Mouse (Mus musculus): ENCODE data around the gene Gm10309.

The Gm10309 gene

DNA sequence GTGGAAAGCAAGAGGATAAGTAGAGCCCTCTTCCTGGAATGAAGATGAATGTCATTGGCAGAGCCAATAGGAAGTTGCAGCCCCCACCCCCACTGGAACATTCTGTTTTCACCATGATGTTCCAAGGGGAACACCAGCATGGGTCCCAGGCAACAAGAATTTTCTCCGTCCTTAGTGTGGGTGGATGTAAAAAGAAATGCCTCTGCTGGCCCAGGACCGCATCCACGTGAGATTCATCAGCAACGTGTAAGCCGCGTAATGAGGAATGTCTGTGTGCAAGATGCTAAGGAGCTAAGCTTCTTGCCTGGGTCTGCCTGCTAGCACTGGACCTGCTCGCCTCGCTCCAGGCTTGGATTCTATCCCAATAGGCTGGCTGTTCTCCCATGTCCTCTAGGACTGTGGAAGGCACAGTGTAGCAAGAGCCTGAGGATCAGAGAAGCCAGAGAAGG, at the start of gene Gm10309:
Gm10309 (minus strand) TSS at position 50 of the 449 bp plus-strand sequence.
- no peak for DNase-seq (ENCODE audit: low spot score)

DNA sequence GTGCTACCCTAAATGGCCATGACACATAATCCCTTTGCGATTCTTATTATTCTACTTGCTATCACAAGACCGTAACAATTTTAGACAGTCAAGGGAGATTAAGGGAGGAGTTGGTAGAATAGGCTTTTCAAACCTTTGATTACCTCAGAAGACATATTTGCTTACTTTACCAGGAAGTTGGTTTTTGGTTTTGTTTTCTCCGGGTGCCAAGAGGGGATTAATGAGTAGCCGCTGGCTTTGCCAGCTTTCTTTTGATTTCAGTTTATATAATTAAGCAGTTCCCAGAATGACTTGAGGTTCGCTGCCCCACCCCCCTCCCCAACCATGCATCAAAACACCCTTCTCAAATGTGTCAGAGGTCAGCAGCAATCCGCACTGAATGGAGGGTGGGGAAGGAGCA, 47.0 kb upstream of the Gm10309 start:
- no peak for DNase-seq (ENCODE audit: low spot score)

DNA sequence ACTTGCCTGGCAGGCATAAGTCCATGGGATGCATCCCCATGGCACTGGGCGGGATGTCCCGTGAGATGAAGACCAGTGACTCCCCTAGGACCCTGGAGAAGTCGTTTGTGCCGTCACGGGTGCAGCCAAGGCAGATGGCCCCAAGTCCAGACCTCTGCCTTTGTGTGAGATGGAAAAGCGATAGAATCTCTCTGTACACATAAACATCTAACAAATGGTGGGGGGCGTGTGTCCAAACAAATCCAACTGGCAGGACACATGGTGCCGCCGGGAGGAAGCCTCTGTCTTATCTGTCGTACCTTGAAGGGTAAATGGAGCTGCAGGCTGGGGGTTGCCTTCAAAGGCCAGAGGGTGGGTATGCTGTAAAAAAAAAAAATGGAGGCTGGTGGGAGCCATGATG, 46.5 kb upstream of the Gm10309 start:
- no peak for DNase-seq (ENCODE audit: low spot score)

DNA sequence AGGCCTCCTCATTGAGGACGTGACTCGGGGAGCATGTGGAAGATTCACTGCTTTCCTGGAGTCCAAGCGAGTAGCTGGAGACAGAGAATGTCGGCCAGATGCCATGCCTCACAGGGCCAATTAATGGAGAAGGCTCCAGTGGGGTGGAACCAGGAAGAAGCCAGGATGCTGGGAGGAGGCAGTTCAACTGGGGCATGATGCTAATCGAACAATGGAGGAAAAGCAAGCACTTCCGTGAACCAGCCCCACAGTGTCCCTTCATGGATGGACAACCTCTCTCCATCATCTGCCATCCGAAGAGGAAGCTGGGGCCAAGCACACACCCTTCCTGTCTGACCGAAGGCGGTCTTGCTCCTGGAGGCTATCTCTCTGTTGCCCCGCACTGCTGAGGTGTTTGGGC, 44.1 kb upstream of the Gm10309 start:
- no peak for DNase-seq (ENCODE audit: low spot score)

DNA sequence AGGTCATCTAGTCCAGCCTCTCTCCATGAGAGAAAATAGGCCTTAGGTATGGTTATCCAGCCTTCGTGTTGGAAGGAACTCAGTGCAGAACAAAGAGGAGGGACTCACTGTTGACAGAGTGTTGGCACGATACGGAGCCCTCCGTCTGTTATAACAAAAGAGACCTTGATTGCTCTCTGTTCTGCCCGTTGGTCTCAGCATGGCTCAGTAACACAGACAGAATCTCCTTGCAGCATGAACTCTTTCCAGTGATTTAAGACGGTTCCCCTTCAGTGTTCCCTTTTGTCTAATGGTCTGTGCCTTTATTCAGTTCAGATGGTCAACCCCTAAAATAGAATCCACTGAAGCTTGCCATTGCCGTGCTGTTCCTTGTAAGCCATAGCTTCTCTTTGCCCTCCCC, 41.5 kb upstream of the Gm10309 start:
- no peak for DNase-seq (ENCODE audit: low spot score)

DNA sequence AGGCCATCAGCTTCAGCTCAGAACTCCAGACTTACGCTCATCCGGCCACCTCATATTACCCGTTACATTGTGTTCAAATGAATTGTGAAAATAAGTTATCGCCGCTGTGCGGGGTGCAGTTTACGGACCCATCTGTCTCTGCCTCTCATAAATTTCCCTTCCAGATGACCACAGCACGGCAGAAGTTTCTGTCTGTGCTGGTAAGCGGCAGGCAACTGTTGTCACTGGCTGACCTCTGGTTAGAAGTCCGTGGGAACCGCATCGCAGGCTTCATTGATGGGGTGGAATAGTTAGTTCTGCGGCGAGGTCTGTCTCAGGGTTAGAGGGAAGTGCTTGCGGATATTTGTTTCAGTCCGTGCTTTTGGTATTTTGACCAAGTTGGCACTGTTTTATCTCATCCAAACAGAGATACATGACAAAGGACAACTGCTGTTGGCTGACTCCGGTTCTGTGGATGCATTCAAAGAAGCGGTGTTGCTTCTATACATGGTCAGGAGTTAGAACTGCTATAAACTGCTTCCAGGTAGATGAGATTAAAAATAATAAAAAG, 34.9 kb upstream of the Gm10309 start:
- no peak for DNase-seq (ENCODE audit: low spot score)

DNA sequence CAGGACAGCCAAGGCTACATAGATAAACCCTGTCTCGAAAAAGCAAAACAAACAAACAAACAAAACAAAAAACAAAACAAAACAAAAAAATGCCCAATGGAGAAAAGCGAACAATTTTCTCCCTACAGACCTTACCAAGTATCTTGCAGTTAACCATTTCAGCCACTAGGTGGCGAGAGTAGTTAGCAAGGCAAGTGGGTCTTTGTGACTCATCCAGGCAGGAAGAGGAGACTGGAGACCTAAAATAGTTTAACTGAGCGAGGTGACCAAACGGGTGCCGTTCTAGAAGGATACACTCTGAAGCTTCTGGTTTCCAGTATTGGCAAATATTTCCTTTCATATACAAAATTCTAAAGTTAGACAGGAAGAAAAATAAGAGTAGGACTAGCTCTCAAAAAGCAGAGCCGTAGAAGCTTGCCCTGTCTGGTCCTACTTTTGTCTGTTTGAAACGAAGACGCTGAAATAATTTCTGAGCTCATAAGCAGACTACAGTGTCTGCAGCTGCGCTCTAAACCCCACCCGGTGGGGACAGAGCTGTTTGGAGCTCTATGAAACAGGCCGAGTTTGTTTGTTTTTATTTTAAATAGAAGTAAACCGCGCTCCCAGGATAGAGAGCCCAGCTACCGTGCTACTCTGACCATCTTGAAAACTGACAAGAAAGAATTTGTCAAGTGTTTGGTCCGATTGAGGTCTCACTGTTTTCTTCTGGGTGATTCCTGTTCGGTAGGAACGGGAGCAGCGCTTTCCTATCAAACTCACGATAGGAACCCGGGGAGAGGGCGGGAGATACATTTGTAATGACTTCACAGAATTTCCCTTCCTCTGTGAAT, 31.0 kb upstream of the Gm10309 start:
- DNase-seq (ENCODE audit: low spot score), result peak; percentile 72

DNA sequence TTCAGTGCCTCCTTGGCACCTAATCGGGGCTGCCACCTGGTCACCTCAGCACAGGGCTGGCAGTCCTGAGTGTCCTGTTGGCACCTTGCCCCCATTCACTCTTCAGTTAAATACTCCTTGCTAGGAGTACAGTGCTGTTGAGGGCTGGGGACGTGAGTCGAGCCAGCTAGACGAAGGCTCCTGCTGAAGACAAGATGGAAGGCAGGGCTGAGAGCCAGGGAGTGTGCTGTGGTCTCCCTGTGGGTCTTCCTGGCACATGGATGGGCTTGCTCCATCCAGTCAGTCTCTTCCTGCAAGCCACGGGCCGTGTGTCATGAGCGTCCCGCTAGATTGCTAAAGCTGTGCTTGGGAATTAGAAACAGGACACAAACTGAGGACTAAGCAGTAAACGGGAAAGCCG, 30.1 kb upstream of the Gm10309 start:
- DNase-seq (ENCODE audit: low spot score), result no peak

DNA sequence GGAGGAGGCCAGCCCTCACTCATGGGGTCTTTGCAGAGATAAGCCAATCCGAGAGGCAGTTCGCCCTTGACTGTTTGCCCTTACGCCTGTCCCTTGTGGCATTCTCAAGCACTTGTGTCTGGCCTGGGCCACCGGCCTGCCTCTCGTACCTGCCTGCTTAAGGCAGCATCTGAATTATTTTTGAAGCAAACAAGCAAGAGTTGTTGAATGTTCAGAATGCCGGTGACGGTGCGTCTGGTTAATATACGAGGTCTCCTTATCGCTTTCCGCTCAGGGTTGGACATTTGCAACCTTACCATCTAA, 28.5 kb upstream of the Gm10309 start:
- no peak for DNase-seq (ENCODE audit: low spot score)

DNA sequence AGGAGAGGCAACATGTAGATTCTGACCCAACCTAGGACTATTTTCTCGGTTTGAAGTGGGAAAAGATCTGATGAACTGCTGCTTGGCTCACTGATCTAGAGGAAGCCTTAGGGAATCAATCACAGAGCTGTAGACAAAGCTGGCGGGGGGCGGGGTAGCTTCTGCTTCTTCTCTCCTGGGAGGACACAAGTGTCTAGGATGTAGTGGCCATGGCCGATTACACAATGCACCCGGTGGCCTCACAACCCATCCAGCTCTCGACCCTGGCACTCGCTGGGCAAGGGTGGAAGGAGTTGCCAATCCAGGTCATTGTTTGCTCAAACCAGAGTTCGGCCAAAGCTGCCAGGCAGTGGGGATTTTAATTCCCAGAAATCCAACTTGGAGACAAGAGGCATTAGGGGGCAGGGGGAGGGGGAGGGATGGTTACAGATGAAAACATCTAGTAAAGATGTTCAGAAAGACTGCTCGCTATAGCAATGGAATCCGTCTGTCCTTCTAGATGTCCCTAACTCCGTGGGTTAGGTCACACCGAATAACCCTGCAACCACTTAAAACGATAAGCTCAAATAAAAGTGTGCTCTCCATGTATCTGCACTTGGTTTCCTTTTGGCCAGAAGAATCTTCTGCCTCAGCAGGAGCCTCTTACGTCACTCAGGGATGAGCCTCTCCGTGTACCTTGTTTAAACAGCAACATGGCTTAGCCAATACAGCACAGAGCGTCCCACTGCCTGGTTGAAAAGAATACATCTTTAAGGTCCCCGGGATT, 27.9 kb upstream of the Gm10309 start:
- no peak for DNase-seq (ENCODE audit: low spot score)

DNA sequence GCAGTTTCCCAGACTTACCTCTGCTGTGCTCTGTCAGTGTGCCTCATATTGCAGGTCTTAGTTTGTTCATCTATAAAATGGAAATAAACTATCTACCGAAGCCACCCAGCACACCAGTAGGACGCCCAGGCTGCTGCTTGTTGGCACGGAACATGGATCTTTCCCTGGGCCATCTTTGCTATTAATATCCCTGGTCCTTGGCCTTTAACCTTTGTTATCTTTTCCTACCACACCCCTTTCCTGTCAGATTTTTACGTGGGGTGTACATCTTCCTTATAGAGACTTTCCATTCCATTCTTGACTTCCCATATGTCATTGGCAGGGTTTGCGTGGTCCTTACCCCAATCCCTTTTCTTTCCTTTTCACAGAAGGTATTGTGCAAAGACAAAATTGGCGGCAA, 26.2 kb upstream of the Gm10309 start:
- no peak for DNase-seq (ENCODE audit: low spot score)

DNA sequence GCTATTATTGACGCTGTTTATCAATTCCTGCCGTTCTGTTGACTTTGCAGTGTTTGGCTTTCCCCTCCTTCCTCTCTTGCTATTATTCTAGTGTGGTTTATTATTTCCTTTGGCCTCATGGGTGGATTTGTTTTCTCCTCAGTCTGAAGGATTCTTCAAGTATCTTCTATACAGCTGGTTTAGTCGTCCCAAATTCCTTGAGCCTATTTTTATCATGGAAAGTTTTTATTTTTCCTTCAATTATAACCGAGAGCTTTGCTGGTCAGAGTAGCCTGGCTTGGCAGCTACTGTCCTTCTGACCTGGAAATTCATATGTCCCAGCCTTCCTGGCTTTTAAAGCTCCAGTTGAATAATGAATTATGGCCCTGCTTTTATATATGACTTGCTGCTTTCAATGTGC, 24.4 kb upstream of the Gm10309 start:
- DNase-seq (ENCODE audit: low spot score), result no peak

DNA sequence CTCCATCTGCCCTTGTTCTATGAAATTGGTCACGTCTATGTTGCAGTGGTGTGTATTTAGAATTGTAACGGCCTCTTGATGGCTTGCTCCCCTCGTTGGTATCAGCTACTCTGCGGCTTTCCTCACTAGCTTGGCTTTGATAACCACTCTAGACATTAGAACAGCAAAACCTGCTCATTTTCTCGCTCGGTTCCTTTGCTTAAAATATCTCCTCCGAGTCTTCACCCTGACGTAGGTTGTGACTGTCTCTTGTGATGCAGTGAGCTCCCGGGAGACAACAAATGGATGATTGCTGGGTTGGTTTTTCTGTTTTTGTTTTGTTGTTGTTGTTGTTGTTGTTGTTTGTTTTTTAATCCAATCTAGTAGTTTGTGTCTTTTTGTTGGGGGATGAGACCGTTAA, 24.0 kb upstream of the Gm10309 start:
- DNase-seq (ENCODE audit: low spot score), result no peak

DNA sequence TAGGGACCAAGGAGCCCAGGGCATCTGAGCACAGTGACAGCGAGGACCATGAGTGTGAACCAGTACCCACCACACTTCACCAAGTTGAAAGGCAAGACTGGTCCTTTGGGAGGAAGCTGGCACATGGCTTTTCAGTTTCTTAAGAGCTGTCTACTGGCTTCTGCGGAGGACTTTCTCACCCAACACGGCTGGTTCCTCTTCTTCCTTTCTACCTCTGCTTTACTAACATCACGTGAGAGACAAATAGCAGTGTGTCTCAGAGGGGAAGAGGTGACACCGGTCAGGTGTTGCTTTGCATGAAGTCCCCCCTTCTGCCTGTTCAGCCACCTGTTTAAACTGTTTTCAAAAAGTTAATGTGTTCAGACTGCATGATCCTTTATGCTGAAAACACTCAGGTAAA, 22.3 kb upstream of the Gm10309 start:
- no peak for DNase-seq (ENCODE audit: low spot score)

DNA sequence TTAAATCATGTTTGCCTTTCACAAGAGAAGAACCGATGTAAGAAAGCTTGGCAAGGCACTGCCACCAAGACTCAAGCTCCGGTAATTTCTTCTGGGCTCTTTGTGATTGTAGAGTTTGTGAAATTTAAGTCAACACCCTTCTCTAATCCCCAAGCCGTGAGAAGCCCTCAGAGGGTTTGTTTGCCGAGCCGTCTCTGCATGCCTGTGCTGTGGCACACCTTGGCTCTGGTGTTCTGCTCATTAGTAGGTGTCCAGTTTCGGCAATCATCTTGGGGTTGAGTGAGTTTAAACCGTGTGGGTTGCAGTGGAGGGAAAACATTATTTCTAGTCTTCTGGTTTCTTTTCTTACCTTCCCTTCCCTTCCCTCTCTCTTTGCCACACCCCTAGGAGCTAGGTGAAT, 21.0 kb upstream of the Gm10309 start:
- no peak for DNase-seq (ENCODE audit: low spot score)

DNA sequence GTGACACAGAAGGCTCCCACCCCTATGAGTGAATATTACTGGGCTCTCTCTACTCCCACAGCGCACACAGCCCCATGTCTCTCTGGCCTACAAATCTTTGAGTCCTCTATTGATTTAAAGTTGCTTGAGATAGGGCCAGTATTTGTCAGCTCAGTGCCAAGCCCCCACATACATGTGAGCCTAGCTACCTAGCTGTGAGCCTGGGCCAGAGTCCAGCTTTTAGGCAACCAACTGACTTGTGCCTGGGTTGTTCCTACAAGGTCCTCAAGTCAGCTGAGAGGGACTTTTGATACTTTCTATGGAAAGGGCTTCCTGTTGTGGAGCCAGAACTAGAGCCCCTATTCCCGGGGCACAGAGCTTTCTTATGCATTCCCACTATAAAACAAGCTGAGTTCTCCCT, 20.0 kb upstream of the Gm10309 start:
- no peak for DNase-seq (ENCODE audit: low spot score)

DNA sequence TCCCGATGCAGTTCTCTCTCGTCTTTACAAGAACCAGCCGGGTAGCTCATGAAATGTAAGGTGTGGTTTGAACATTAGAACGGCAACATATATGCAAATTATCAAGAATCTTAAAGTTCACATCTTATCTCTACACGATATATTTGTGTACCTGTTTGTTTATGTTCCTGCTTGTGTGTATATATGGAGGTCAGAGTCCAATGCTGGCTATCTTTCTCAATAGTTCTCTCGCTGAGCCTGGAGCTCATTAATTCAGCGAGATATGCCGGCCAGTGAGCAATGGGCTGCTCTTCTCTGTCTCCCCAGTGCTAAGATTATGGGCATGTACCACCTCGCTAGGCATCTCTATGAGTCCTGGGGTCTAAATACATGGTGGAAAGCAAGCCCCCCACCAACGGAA, 18.8 kb upstream of the Gm10309 start:
- no peak for DNase-seq (ENCODE audit: low spot score)

DNA sequence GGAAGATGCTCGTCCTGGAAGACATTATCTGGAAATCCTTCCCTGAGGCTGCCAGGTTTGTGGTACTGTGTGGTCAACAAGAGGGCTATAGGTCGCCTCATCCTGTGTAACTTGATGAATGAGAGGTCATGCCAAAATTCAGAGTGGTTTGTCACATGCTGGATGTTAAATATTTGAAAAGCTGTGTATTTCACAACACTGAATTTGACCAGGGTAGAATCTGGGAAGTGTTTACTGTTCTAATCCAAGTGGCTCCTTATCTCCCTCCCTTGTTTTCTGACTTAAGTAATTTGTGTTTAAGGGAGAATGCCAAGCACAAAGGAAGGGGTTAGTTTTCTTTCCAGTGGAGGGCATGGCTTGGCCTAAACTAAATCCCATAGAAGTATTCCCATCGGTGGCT, 18.3 kb upstream of the Gm10309 start:
- DNase-seq (ENCODE audit: low spot score), result no peak

DNA sequence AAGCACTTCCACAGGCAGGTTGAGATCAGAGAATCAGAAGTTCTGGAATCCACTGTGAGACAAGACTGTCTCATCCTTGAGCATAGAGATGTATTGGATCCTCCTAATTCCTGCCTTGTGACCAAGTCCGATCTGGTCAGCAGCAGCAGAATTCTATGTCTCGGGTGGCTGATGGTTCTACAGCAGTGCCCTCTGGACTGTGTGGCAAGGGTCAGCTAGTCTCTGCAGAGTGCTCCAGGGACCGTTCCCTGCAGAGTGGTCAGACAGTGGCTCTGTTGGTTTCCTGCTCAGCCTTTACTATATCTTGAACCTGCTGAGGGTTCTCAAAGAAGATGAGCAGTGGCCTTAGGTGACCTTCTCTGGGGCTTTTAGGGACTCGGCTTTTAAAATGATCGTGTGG, 17.6 kb upstream of the Gm10309 start:
- no peak for DNase-seq (ENCODE audit: low spot score)

DNA sequence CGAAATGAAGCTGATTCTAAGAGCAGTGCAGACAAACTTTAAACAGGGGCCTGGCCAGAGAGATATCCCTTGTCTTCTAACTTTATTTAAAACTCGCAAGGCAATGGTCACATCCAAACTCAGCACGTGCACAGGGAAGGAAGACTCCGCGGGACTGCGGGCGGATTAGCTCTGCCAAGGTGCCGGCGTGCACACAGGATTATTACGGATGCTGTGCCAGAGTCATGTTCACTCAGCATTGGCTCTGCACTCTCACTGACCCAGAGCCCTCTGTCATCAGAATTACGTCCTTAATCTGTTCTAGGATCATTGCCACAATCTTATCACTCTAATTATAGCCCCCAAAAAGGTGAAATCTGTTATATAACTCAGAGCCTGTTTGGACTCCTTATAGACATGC, 16.2 kb upstream of the Gm10309 start:
- no peak for DNase-seq (ENCODE audit: low spot score)

DNA sequence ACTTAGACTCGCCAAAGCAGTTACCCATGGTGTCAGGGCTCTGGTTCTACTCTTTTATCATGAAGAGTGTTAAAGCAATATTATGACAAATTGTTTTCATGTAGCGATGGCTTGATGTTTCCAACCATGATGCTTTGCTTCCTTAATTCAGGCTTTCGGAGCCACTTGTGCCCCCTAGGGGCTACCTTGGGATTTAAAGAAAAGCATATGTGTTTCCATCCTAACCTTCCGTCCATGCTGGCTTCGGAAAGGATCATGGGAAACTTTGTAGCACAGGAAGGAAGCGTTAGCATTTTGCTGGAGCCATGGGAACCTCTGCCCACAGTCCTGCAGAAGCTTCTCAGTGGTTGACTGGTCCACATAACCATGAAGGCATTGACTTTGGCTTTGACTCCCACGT, 13.6 kb upstream of the Gm10309 start:
- no peak for DNase-seq (ENCODE audit: low spot score)

DNA sequence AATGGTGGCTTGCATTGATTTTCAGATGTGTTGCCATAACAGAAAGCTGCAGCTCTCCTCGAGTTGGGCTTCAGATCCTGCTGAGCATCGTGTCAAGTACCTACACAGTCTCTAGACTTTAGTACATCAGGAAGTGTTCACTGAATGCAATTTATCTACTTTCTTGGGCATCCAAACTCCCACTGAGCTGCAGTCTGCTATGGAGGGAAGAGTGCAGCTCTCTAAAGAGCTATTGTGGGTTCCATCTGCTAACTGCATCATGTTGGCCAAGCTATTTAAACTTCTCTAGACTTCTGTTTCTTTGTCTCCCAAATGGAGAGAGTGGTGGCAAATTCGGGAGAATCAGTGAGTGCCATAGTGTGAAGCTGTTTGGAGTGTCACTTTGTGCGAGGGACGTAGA, 11.6 kb upstream of the Gm10309 start:
- DNase-seq (ENCODE audit: low spot score), result no peak

DNA sequence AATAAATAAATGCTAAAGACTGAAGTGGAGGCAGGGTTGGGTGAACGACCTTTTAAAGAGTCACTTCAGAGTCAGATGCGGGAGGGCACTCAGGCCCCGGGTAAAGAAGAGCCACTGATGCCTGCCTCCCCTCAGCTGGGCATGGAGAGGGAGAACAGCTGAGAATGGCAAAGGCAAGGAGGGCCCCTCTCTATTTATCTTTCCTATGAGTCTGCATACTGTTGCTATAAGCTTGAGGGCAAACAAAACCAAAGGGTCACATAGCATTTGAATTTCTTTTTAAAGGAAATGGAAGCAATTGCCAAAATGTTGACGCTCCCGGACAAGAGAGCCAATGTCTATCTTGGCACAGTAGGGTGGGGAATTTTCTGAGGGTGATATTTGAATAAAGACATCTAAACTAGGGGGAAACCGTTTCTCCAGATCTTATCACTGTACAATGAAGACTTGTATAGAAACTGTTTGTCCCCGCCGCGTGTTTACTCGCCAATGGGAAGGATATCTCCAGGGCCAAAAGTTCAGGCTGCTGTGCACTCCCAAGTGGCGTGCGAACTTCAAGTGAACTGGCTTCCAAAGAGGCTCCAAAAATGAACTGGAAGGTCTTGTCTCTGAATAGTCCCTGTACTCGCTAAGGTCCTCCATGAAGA, 10.1 kb upstream of the Gm10309 start:
- DNase-seq (ENCODE audit: low spot score), result no peak
